Mouse (Mus musculus) B cell, adult 2 months (primary cell): ENCODE data around the gene Wnk2.

Experiments
- DNase-seq, 2 experiments: peaks; one replicate each; pipeline ENCODE4 v3.0.0; 2022

The Wnk2 gene

DNA sequence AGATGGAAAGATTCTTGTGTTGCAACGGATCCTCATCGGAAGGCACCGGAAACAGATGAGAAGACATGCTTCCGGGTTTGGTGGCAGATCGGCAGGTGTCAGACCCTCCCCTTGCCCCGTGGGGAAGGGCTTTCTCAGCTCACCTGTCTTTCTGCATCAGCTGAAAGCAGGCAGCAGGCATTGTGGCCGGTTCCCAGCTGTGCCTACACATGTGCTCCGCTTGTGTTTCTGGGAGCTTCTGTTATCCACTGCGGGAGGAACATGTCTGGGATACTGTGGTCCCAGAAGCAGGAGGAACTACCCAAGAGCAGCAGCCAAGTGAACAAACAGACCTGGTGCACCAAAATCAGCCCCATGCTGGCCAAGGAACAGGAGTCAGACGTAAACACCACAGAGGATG is 27.7 kb upstream of the Wnk2 start:
- DNase-seq, result no peak

DNA sequence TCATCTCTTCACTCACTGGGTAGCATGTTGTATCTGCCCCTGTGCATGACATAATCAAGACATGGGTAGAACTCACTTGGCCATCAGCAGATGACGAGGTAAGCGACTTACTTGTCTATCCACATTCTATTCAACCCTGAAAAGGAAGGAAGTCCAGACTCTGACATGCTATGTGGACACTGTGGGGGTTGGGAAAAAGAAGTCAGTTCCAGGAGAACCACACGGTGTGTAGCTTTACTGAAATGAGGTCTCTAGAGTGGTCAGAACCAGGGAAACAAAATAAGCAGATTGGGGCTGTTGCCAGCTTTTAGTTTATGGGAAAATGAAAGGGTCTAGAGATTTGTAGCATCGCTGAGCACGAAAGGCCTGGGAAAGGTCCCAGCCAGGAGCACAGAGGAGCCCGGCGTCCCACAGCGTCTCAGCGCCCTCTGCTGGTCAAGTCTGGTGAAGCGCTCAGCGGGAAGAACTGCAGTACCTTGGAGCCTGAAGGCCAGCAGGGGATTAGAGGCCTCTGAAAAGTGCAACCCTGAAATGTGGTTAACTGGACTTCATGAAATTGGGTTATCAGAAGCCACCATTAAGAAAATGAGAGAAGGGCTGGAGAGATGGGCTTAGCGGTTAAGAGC is 25.3 kb upstream of the Wnk2 start:
- peak; percentile 80 to 82 for DNase-seq

DNA sequence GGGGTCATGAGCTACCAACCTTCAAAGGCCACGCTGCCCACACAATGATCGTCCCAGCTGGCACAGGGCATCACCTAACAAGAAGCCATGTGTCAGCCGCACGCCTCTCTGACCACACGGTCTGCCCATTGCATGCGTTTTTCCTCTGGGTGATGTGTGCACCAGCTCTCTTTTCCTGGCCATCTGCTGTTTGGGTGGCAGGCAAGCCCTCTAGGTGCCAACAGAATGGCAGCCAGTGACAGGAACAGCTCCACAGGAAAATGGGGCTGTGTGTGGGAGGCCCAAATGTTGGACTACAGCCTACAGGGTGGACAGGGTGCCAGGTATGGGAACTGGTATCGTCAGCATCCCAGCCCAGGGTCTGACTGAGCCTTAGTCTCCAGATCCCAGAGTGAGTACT is 24.5 kb upstream of the Wnk2 start:
- DNase-seq, result no peak

DNA sequence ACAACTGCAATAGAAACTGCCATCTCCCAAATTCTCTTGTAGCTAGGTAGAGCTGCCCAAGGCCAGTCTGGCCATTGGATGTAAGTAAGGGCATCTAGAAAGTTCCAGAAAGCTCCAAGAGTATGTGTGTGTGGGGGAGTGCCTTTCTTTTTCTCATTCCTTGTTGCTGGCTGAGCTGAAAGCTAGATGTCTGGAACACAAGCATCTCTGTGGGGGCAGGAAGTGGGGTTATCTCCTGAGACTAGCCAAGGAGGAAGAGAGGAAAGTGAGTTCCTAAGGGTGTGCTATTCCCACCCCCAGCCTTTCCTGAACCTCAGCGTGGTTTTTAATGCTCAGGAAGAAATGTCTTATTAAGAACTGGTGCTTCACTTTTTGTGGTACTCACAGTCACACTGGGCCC is 23.9 kb upstream of the Wnk2 start:
- no peak for DNase-seq

DNA sequence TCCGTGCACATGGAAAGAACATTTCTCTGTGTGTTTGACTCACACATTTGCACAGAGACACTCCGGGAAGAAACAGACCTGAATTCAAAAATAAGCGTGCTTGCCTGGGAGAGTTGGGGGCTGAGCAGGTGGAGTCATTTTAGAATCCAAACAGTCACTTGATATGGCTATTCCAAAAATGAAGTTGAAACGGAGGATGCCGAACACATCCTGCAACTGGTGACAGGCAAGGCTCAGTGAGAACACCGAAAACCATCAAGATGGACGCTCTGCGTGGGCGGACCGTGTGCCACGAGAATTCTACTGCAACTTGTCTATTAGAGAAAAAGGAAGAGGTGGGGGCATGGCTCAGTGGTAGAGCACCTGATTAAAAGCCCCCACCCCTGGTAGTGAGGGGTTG is 22.8 kb upstream of the Wnk2 start:
- DNase-seq, result no peak

DNA sequence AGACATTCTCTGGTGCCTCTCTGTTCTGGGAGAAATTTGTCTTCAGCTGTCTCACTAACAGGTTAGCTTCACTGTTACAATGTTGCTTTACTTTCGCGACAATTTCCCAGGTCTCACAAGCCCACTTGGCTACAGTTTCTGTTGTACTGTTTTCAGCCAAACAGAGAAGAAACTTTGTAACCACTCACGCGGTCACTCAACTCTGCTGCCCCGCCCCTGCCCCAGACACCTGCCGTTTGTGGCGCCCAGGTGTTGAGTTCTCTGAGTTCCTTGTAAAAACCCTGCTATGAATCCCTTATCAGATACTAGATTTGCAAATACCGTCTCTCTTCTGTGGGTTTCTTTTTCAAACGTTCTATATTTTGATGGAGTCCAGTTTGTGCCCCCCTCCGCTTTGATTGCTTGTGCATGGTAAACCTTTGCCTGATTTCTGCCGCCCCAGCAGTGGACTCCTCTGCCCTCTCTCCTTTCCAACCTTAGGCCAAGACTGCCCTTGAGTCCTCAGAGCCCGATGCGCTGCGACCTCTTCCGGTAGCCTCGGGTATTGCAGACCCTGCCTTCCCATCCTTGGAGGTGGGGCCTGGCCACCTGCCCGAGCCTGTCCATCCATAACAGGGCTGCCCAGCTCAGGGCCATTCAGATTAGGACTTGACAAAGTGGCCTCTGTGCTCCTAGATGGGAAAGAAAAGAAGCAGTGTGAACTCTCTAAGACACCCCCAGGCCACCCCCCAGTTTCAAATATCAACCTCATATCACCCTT is 21.8 kb upstream of the Wnk2 start:
- peak; percentile 83 to 84 for DNase-seq

DNA sequence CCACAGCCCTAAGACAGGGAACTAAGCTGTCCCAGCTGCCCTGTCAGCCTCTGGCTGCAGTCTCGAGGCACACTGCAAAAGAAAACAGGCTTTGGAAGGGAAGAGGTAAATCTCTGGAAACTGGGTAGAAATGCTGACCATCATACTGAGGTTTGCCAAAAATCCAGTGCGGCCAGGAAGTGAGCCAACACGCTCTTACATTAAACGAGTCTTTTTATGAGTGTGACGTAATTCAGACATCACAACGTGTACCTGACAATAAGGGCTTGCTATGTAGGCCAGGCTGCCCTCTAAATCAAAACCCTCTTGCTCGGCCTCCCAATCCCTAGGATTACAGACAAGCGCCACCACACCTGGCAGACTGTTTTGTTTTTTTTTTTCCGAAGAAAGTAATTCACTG is 19.3 kb upstream of the Wnk2 start:
- DNase-seq, result no peak

DNA sequence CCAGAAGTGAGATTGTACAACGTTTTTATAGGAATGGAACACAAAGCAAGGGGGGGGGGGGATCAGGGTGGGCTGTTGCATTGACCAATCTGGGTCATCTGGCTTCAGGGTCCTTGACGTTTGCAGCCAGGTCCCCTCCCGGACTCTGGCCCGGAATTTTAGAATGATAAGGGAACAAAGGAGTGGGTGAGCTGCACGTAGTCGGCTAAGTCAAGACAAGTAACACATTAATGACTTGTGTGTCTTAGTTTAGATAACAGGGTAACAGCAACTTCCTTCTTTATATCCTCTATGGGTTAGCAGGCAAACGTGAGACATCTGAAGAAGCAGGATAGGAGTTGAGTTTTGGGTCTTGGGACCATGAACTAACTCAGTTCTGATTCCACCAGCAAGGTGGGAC is 15.8 kb upstream of the Wnk2 start:
- no peak for DNase-seq

DNA sequence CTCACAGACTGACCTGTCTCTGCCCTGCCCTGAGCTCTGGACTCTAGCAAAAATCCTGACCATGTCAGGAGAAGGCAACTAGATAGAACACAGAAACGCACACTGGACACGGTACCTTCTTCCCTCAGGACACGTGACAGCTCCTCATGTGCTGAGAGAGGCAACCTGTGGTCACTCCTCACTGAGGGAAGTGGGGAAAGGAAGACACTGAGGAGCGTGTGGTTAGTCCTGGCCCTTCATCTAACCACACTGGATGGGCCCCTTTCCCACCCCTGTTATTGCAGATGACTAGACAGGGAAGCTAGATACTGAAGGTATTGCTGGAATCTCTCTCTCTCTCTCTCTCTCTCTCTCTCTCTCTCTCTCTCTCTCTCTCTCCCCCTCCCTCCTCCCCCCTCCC is 14.9 kb upstream of the Wnk2 start:
- DNase-seq, result no peak

DNA sequence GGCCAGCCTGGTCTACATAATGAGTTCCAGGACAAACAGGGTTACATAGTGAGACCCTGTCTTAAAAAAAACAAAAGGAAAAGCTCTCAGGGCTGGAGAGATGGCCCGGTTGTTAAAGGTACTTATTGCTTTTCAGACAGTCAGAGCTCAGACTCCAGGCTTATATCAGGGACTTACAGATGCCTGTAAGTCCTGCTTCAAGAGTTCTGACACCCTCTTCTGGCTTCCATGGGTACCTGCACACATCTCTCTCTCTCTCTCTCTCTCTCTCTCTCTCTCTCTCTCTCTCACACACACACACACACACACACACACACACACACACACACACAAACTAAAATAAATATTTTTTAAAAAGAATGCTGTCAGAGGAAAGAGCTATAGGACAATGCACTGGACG is 13.4 kb upstream of the Wnk2 start:
- DNase-seq, result no peak

DNA sequence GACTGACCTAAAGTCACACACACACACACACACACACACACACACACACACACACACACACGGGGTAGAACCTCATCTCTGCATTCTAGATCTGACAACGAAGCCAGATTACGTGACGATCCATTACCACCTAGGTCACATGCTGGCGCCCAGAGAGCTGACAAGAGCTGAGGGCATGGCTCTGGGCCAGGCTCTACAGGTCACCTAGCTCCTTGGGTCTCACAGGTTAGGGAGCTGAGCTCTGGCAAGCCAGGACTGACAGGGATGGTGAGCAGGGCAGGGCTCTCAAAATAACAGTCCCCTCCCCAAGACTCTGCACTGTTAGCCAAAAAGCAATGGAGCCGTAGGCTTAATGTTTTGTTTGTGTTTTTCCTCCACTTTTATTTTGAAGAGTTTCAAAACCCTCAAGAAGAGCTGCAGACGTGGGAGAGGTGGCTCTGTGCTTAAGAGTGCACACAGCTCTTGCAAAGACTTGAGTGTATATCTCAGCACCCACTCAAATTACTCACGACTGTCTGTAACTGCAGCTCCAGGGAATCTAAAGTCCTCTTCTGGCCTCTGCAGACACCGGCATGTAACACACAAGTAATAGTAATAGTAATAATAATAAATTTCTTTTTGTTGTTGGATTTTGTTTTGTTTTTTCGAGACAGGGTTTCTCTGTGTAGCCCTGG is 10.4 kb upstream of the Wnk2 start:
- DNase-seq, result no peak

DNA sequence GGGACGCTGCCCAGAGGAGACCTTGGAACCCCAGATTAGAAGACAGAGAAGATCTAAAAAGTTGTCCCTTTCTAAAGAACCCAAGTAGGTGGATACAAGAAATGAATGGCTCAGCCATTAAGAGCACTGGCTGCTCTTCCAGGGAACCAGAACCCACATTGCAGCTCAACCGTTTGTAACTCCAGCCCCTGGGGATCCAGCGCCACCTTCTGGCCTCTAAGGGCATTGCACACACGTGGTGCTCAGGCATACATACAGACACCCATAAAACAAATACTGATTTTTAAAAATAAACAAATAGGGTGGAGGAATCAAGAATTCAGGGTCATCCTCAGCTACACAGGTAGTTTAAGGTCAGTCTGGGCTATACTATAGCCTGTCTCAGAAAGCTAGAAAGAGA is 8.8 kb upstream of the Wnk2 start:
- peak; percentile 28 to 34 for DNase-seq

DNA sequence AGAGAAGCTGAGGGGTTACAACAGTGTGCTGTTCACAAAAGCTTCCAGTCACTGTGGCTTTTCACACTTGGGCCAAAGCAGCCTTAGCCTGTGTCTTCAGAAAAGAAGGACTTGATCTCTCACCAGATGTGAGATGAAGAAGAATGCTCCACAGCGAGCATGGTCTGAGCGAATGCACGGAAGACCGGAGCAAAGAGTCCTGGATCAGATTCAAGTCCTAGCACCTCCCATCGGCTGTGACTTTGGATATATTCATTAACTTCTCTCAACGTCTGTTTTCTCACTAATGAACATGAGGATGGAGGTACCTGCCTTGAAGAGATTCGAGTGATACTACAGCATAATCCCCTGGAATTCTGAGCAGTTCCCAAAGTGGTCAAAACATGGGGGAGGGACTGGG is 6.8 kb upstream of the Wnk2 start:
- DNase-seq, result no peak

DNA sequence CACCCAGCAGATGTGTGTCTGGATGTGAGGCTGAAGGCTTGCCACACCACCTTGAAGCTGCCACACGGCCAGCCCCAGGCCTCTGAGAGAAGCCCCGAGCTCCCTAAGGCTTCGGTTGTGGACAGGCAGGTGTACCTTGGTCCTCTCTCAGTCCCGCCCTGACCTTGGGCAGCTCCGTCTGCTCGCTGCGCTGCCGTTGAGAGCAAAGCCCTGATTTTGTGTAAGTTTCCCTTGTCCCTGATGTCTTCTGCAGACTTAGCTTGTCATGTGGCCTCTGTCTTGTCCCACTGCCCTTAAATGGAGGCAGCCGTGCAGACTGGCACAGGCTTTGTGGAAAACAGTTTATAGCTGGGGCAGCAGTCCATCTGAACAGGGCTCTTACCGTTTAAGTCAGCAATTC is 6.2 kb upstream of the Wnk2 start:
- no peak for DNase-seq

DNA sequence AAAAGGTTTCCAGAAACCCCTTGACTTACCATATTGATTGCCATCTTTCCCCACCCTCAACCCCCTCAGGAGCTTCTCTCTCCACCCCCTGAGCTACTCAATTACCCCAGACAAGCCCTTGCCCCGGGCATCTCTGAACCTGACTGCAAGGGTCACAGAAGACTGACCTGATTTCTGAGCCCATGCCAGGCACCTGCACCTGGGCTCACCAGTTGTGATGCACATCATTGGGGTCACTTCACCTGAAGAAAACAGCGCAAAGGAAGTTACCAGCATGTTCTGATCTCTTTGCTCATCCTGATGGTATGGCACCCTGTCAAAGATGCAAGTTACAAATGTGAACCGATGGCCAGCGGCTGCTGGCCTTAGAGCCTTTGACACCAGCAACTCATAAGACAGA is 873 bp upstream of the Wnk2 start:
- DNase-seq, result no peak

DNA sequence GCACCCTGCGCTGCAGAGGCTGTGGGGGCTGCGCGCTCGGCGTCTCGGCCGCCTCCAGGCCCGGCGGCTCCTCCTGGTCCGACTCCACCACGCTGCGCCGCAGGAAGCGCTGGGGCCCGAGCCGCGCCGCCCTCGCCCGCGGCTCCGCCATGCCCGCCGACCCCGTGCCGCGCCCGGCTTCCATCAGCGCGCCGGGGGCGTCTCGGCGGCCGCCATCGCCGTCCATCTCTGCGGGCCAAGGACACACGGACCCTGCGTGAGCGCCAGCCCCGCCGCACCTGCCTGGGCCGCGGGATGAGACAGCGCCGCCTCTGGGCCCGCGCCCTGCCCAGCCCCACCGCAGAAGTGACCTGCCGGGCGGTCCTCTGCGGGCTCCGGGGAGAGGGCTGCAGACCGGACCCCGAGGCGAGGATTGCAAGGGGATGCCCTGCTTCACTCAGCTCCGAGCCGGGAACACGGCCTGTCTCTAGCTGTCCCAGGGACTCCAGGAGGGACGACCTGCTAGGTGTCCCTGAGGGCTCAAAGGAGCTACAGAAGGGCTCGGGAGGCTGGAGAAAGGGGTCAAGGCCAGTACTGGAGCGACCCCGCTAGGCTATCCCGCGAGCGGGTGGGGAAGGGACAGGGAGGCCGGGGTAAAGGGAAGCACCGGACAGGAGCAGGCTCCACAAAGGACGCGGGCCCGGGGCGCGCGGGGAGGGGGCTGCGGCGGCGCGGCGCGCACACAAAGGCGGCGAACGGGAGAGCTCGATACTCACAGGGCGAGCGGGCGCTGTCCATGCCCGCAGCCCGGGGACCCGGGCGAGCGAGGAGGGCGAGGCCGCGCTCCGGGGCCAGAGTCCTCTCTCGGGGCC is 582 bp downstream of the Wnk2 start:
- DNase-seq, result peak; percentile 29 to 42

DNA sequence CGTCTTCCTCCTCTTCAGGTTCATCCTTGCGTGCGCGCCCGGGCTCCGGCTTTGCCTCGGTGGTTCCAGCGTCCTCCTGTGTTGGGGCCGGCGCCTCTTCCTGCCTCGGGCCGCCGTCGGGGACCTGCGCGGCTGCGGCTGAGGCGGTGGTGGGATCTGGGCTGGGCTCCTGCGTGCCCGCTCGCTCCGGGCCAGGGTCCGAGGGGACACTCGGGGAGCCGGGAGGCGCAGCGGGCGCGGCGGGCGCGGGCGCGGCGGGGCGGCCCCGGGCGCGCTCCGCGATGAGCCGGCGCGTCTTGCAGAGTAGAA is 1.2 kb downstream of the Wnk2 start:
- peak; percentile 16 to 25 for DNase-seq

DNA sequence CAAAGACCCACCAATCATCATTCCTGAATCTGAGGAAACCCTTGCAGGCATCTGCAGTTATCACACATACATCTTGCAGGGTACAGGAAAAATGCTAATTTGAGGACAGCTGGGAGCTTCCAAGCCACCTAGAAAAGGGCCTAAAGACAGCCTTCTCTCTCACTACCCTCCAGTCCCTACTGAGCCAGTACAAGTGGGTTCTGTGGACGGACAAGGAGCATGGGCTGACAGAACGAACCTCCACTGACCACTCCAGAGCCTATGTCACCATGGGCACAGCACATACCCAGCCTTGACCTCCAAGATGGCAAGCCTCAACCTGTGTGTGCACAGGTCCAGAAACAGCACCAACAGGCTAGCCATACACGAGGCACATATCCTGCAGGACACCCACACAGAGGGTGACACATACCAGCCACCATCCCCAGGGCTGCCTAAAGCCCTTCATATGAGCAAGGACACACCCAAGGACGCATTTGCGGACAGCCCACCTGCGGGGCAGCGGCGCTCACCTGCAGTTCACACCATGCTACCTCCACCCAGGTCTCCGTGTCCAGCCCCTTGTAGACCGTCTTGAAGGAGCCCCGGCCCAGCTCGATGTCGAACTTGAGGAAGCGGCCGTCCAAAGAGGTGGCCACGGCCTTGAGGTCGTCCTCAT is 1.6 kb downstream of the Wnk2 start:
- no peak for DNase-seq

DNA sequence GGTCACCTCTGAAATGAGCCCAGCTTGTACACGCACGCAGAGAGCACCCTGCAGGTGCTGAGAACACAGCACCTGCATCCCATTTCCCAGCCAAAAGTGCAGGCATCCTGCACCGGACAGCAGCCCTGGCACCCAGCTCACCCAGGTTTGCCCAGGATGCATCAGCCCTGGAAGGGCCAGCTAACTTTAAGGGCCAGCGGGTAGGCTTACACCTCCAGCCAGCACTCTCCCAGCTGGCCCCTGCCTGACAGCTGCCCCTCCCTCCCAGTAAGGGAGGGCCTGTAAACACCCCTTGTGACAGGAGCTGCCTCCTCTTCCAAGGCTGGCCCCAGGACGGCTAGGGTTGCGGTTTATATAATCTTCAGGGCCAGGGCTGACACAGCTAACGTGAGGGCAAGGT is 2.4 kb downstream of the Wnk2 start:
- no peak for DNase-seq

DNA sequence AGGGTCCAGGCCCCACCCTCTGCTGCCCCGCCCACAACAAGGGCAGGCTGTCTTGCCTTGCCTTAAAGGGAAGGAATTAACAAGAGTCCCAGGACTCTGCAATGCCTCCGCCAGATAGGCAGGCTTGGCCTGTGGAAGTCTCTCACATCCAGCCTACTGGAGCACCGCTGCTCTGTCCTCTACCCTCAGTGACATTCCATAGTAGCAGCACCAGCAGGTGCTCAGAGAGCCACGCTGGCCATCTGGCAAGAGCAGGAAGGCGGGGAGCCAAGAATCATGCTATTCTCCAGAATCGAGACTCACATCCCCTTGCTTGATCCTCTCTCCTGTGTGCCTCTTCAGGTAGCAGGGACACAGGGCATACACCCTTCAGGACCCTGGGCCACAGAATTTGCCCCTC is 3.4 kb downstream of the Wnk2 start:
- DNase-seq, result no peak

DNA sequence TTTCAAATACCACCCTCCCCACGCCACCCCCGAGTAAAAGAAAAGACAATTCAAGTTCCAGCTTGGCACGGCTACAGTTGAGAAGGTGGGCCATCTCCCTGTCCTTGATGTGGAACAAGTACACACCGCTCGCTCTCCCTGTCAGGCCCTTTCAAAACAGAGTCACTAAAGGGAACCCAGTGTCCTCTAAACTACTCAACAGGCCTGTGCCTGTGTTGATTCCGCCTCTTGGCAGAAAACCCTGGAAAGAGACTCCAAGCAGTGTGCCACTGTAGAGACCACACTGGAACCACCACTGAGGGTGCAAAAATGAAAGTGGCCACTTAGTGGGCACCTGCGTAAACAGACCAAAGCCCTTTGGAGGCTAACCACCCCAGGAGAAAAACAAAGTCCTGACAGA is 4.5 kb downstream of the Wnk2 start:
- no peak for DNase-seq

DNA sequence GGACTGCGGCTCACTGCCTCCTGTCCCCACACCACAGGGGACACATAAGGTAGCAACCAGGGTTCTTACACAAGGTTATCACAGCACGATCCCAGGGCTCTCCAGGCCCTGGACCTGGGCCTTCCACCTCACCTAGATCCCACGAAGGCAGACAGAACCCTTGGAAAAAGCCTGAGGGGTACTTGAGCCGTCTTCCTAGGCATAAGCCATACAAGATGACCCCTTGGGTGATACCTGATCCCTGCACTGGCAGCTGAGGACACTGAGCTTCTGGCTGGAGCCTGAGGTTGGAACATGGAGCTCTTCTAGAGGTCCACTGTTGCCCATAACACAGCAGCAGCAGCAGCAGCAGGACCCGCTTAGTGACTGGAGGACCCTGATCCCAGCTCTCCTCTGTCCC is 5.4 kb downstream of the Wnk2 start:
- no peak for DNase-seq

DNA sequence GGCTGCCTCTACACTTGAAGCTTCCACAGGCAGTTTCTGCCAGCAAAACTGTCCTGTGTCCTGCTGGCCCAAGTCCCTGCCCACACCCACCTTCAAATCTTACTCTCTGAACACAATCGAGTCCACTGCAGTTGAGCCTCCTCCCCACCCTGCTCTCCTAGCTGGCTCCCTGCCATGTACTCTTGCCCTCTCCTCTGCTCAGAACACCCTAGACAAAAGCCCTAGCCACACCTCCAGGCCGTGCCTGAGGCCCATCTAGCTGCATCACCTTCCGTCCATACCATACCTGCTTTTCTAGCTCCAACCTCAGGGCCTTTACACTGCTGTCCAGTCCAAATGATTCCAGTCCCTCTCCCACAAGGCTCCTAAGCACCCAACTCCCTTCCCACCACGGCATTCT is 7.2 kb downstream of the Wnk2 start:
- DNase-seq, result no peak
